Mouse (Mus musculus) urinary bladder, postnatal 10 days (tissue): Measurements from ENCODE around the gene Pde4d.

Source experiments
- DNase-seq: peaks from one replicate; pipeline ENCODE4 v3.0.0; 2022; ENCODE audit warnings: low spot score

Pde4d gene

GRCm38 (mm10) chr13:108599186-108599900, 149.6 kb downstream of the Pde4d start:
- no peak for DNase-seq

- no peak for DNase-seq
These were observed 151.3 kb downstream of the Pde4d start for GRCm38 (mm10) chr13:108601021-108601420.

- DNase-seq, result no peak
These were observed 153.8 kb downstream of the Pde4d start for GRCm38 (mm10) chr13:108603502-108603901.

GRCm38 (mm10) chr13:108604213-108604612, 154.5 kb downstream of the Pde4d start:
- DNase-seq, result no peak

- DNase-seq, result no peak
These were observed 168.5 kb downstream of the Pde4d start for GRCm38 (mm10) chr13:108618207-108618606.

- DNase-seq, result no peak
These were observed 172.9 kb downstream of the Pde4d start for GRCm38 (mm10) chr13:108622681-108623080.

- no peak for DNase-seq
These were observed 174.2 kb downstream of the Pde4d start for GRCm38 (mm10) chr13:108623929-108624328.

- no peak for DNase-seq
These were observed 176.4 kb downstream of the Pde4d start for GRCm38 (mm10) chr13:108626166-108626565.

GRCm38 (mm10) chr13:108628501-108628900, 178.8 kb downstream of the Pde4d start:
- DNase-seq, result no peak

GRCm38 (mm10) chr13:108630576-108630975, 180.8 kb downstream of the Pde4d start:
- DNase-seq, result no peak

- no peak for DNase-seq
These were observed 181.5 kb downstream of the Pde4d start for GRCm38 (mm10) chr13:108631222-108631621.

- DNase-seq, result no peak
These were observed 186.8 kb downstream of the Pde4d start for GRCm38 (mm10) chr13:108636526-108636925.

GRCm38 (mm10) chr13:108642259-108642658, 192.5 kb downstream of the Pde4d start:
- DNase-seq, result no peak

- no peak for DNase-seq
These were observed 197.1 kb downstream of the Pde4d start for GRCm38 (mm10) chr13:108646801-108647200.

- no peak for DNase-seq
These were observed 197.5 kb downstream of the Pde4d start for GRCm38 (mm10) chr13:108647239-108647638.

- no peak for DNase-seq
These were observed 204.4 kb downstream of the Pde4d start for GRCm38 (mm10) chr13:108654026-108654723.

GRCm38 (mm10) chr13:108666579-108666978, 216.8 kb downstream of the Pde4d start:
- no peak for DNase-seq

GRCm38 (mm10) chr13:108667077-108667476, 217.3 kb downstream of the Pde4d start:
- no peak for DNase-seq

GRCm38 (mm10) chr13:108677056-108677455, 227.3 kb downstream of the Pde4d start:
- DNase-seq, result no peak

- no peak for DNase-seq
These were observed 233.3 kb downstream of the Pde4d start for GRCm38 (mm10) chr13:108683018-108683417.

- DNase-seq, result no peak
These were observed 236.1 kb downstream of the Pde4d start for GRCm38 (mm10) chr13:108685817-108686216.

- DNase-seq, result no peak
These were observed 236.5 kb downstream of the Pde4d start for GRCm38 (mm10) chr13:108686262-108686661.

- no peak for DNase-seq
These were observed 237.1 kb downstream of the Pde4d start for GRCm38 (mm10) chr13:108686807-108687206.
